Mouse (Mus musculus) megakaryocyte, adult 5-6 weeks (primary cell): Measurements from ENCODE around the gene Ptprcap. TPM values are rescaled to one million over a fixed set of nuclear protein-coding genes. Genes with fewer than 3 reads are reported as not detected.
A peak's percentile ranks its signal among the peaks of the same experiment; 100 is the strongest.

ENCODE experiments used
- ATAC-seq: 2 replicates; pipeline ENCODE4 v1.8.0; 2016; ENCODE audit warnings: mild to moderate bottlenecking, inconsistent platforms; ENCODE audit not compliant: poor library complexity, severe bottlenecking
- total RNA-seq, 2 experiments: library from RNA; stranded (forward) in 1 of 2; stranded (reverse) in 1 of 2; fragments of 153-499, 151-499 nt in 1 of 2; fragments of 221-1000, 200-1000 nt in 1 of 2; gene quantifications; 2 replicates each; pipeline versions ENCODE4 v1.2.3 to v1.2.4; 2015 to 2017

Ptprcap gene
- total RNA-seq, 2 experiments from 2014 or later = 30.5 to 44.8 TPM

- no peak for ATAC-seq
Observed at GRCm38 (mm10) chr19:4163543-4163887, 10.1 kb downstream of the Ptprcap start.

DNA sequence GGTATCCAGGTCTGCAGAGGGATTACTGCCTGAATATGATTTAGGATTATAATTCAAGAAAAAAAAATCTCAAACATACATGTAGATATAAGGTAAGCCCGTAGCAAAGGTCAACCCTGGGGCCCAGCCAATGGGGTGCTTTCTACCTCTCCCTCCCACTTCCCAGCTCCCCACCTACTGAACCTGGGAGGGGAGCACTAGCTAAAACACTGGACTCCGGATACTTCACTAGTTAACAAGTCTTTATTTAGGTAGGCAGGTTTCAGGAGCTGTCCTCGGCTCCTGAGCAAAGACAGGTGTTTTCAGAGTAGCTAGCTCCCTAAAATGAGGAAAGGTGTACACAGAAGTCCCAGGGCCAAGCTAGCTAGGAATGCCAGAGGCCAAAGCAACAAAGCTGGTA is 10.7 kb downstream of the Ptprcap start:
- no peak for ATAC-seq

- no peak for ATAC-seq
Observed at GRCm38 (mm10) chr19:4164721-4165120, 11.3 kb downstream of the Ptprcap start.

DNA sequence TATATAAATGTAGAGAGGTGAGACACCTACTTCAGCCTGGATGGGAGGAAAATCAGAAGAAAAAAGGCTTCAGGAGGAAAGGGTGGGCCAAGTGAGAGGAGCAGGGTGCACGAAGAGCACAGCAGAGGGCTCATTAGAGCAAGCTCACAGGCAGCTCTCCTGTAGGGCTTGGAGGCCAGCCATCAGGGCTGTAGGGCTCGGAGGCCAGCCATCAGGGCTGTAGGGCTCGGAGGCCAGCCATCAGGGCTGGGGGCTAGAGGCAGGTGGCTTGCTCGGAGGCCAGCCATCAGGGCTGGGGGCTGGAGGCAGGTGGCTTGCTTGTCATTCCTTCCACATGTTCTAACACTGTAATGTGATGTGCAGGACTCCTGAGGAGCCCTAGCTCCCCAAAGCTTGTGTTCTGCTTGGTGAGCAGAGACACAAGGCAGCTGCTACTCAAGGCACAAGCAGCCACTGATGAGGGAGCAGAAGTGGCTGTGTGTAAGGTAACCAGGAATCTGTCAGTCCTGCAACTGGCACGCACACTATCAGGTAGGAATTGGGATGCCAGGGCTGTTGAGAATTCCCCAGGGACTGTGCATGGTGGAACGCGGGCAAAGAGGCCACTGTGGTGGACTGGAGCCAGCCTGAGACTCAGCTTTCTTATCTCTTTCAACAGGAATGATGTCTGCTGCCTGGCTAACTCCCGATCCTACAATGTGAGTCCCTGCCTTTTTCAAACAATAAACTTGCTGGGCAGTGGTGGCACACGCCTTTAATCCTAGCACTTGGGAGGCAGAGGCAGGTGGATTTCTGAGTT is 13.5 kb downstream of the Ptprcap start:
- no peak for ATAC-seq

DNA sequence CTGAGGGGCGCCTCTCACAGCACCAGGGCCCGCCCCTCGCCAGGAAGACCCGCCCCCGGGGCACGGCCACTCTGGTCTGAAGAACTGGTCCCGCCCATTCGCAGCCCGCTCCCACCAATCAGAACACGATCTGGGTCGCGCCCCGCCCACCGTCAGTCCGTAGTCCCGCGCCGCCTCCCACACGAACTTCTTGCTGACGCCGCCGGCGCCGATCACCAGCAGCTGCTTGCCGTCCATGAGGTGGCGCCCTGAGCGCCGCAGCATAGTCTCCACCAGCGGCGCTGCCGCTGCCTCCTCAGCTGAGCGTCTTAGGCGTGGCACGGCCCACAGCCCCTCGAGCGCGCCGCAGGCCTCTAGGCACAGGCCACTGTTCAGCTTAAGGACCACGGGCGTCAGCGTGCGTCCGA is 16.0 kb downstream of the Ptprcap start:
- ATAC-seq = peak; percentile 97

DNA sequence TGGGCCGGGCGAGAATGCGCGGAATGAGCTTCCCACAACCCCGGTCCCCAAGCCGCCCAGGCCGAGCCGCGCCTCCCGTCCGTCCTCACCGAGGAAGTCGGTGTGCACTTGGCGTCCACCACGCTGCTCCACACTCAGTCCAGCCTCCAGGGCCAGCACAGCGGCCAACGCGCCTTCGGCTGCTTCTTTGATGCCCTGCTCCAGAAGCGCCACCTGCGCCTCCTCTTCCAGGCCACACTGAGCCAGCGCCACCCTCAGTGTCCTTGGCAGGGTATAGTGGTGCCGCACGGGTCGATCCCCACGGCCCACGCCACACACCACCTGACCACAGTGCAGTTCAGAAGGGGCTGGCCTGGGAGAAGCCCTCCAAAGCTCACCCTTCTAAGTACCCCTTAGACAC is 16.4 kb downstream of the Ptprcap start:
- ATAC-seq = no peak; the same call in 1 of the 2 replicates

DNA sequence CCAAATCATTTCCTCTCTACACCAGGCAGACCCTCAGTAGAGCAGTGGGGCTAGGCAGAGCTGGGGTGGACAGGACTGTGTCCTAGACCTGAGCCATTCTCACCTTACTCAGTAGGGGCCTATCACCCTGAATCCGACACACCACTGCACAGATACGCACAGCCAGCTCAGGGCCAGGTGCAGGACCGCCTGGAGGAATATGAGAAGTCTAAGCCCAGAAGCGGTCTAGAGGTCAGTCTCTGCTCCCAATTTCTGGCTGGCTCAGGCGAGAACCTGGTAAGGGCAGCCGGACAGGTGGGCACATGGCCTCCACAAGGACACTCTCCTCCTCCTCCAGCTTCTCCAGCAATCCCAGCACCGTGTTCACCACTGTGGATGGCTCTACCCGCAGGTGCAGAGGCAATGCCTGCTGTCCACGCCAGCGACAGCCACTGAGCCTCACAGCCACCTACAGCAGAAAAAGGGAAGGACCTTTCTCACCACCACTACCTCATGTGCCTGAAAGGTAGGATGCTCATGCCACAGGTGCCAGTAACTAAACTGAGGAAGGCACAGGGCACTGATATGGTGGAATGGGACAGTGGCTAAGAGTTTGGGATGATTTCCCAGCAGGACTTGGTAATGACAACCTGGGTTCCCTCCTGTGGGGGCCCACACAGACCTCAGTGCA is 17.5 kb downstream of the Ptprcap start:
- no peak for ATAC-seq

DNA sequence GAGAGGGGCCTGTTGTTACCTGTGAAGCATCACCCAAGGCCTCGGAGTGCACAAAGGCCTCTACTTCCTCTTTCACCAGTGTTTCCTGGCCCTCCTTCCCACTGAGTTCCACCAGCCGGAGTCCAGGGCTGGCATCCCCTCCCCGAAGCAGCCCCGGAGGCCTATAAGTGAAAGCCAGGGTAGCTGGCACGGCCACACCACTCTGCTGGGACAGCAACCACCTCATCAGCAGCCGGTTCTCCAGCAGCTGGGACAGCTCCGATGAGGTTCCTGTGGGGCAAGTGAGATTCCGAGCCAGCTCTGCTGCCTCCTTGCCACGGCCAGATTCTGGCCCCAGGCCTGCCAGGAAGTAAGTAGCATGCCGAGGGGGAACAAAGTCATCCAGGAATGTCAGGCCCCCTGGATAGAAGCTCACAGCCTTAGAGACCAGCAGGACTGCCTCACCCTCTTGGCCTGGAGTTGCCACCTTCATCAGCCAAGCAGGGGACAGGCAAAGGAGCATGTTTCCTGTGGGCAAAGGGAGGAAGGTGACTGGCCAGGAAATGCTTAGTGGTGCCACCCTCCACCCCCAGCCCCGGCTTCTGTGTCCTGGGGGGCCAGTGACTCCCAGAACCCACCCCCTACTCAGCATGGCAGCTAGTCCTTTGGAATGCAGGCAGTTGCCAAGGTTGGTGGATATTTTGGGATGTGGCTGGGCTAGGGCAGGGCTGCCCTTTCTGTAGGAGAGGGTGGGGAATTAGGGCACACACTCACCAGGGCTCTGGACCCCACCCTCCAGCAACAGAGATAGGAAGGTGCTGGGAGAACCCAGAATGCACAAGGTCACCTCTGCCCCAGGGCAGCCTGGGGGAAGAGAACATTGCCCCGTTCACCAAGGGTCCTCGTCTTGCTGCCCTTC is 18.2 kb downstream of the Ptprcap start:
- peak; percentile 38 for ATAC-seq

DNA sequence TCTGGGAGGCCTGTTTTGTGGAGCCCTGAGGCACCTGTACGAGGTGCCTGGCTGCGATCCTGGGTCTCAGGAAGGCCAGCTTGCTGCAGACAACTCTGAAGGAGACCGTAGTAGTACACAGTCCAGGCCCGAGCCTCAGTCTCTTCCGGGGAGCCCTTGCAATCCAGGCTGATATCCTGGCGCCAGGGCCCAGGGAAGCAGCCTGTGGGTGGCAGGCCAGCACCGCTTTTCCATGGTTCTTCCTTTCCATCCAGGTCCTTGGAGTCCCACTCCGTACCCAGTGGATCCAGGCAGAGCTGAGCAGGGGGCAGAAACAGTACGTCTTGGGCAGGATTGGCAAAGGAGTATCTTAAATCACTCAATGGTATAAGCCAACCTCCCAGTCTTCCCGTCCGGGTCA is 19.5 kb downstream of the Ptprcap start:
- no peak for ATAC-seq

DNA sequence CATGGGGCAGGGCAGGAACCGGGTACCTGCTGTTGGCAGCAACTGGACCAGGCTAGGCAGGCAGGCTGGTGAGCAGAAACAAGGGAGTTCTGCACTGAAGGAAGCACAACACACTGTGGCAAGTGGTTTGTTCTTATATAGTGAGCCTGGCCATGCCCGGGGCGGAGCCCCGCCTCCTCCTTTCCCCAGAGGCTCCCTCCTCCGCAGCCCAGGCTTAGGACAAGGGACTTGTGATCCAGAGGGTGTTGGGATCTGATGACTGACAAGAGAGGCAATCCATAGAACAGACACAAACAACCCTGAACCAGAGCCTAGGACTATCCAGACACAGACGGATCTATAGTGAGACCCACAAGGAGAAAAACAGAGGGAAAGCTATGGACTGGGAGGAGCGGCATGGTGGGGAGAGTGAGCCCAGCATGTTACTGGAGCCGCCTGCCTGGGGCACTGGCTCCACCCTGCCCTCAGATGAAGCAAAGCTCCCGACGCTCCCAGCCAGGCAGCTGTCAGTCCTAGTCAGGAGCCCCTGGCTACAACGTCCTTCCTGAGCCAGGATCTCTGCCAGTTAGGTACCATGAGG is 22.1 kb downstream of the Ptprcap start, which contains the start of gene Carns1:
TSS of gene Carns1 (minus strand) at position 112 of the 580 bp plus-strand sequence.
- no peak for ATAC-seq

DNA sequence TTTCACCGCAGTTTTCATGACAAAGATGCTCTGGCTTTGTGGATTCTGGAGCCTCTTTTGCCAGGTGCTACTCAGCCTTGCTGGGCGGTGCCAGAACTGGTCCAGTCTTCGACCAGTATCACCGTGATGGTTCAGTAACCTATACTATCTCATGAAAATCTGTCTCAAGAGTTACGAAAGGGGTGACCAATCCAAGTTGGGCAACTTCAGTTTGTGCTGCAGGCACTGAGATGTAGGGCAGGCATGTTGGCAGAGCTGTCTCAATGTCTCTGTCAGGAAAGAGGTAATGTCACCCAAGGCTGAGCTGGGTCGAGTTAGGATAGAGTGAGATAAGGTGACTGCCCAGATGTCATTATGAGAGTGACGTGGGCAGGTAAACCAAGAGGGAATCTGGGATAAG is 27.0 kb downstream of the Ptprcap start:
- peak; percentile 70 for ATAC-seq

GRCm38 (mm10) chr19:4181892-4182291 is 28.5 kb downstream of the Ptprcap start:
- ATAC-seq = peak; percentile 81

- ATAC-seq = no peak
Observed at GRCm38 (mm10) chr19:4183689-4184088, 30.3 kb downstream of the Ptprcap start.

GRCm38 (mm10) chr19:4184976-4185975 is 31.9 kb downstream of the Ptprcap start:
- peak; percentile 55 for ATAC-seq

GRCm38 (mm10) chr19:4187303-4187702 is 33.9 kb downstream of the Ptprcap start:
- no peak for ATAC-seq

- ATAC-seq = no peak
Observed at GRCm38 (mm10) chr19:4189051-4189620, 35.7 kb downstream of the Ptprcap start.

DNA sequence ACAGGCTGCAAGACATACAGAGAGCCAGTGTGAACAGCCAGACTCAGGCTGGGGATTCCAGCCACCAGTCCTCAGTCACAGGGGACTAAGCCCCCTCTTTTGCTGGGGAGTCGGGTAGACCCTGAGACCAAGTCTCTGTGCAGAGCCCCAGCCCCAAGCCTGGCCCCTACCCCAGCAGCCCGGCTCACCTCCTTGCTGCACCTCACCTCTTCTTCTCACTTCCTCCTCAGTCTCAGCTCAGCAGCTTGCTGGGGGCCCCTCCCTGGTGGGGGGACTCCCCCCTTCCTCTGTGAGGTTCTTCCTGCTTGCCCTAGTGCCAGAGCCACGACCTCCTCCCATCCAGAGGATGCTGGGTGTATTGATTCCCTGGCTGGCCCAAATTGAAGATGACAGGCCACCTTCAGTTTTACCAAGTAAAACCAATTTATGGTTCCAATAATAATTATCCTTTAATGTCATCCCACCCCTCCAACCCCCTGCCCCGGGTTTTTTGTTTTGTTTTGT is 37.5 kb downstream of the Ptprcap start, which contains the start of gene Tbc1d10c:
TSS of gene Tbc1d10c (minus strand) at position 454 of the 504 bp plus-strand sequence.
- ATAC-seq = peak; percentile 72

- ATAC-seq = peak; percentile 94
Observed at GRCm38 (mm10) chr19:4191528-4192250, 38.3 kb downstream of the Ptprcap start, which contains the start of gene Ppp1ca. Ppp1ca (plus strand) TSS chr19:4192065.
